ENCODE assay signal across 9 mouse cellular contexts in the genomic region with DNA sequence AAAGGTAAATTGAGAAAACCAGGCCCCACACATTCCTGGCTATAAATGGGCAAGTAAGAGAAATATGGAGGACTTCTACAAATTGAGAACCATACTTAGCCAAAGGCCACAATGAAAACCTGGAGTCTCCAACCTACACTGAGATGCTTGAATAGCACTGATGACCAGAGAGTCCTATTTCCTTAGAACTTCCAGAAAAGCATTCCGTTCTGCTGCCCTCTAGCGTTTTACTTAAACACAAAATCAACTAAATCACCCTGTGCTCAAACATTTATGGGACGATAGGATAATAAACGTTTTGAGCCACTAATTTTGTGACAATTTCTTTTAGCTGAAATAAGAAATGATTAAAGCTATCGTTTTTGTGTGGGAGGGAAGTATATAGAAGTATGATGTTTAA.
DNase-seq lines count a peak whose midpoint lies in the region; ATAC-seq and TF ChIP-seq lines count a peak whose summit lies in the region.
"Had no signal": no experiment of that assay in that cellular context is flagged by ENCODE, and none has a peak within 500 bp of the region (broad histone marks: within the 10 kb centered on the region; RNA-seq: fewer than 3 reads in every experiment).

No protein-coding gene starts in this region.

- 0 out of 2 replicates have a peak, but pooled peaks have one; percentile 27 for ATAC-seq in hindbrain, embryonic 11.5 days (ENCODE audit: low FRiP score)
- ATAC-seq in midbrain, postnatal 0 days (ENCODE audit: low FRiP score) = no peak

- H3K27ac ChIP-seq in hindbrain, embryonic 11.5 days (ENCODE audit: low read depth, low read length) = no peak overlapping the region
- H3K27ac ChIP-seq in hindbrain, embryonic 10.5 days = no peak overlapping the region
- no peak overlapping the region for H3K27ac ChIP-seq in midbrain, postnatal 0 days (ENCODE audit: low read depth, low read length)
- H3K27ac ChIP-seq: limb, embryonic 12.5 days had no signal

- no peak overlapping the region for H3K4me3 ChIP-seq in hindbrain, embryonic 11.5 days (ENCODE audit: low read depth, low read length)
- no peak overlapping the region for H3K4me3 ChIP-seq in hindbrain, embryonic 10.5 days
- H3K4me3 ChIP-seq in midbrain, postnatal 0 days (ENCODE audit: low read depth, low read length) = no peak overlapping the region
- H3K4me3 ChIP-seq: limb, embryonic 12.5 days had no signal

- H3K4me2 ChIP-seq in hindbrain, embryonic 11.5 days (replicated peaks; ENCODE audit: low read depth, low read length) = no peak overlapping the region
- no peak overlapping the region for H3K4me2 ChIP-seq in midbrain, postnatal 0 days (ENCODE audit: low read depth, low read length, poor library complexity, severe bottlenecking)
- H3K4me2 ChIP-seq: limb, embryonic 12.5 days had no signal

- no peak overlapping the region for H3K9ac ChIP-seq in hindbrain, embryonic 11.5 days (ENCODE audit: low read depth, low read length)
- H3K9ac ChIP-seq in midbrain, postnatal 0 days (replicated peaks; ENCODE audit: low read length, poor library complexity, severe bottlenecking) = no peak overlapping the region
- H3K9ac ChIP-seq: limb, embryonic 12.5 days had no signal

- WGBS in hindbrain, embryonic 11.5 days = 35% methylated on average over 5 of the region's 5 CpGs
- WGBS in hindbrain, embryonic 10.5 days = 35% methylated on average over 5 of the region's 5 CpGs
- 35% methylated on average over 5 of the region's 5 CpGs for WGBS in midbrain, postnatal 0 days

- H3K27me3 ChIP-seq in hindbrain, embryonic 11.5 days (ENCODE audit: control insufficient read depth, insufficient read depth, low read length) = no peaks in the 10 kb centered on the region
- H3K27me3 ChIP-seq in hindbrain, embryonic 10.5 days (ENCODE audit: insufficient read depth, poor library complexity, severe bottlenecking) = no peaks in the 10 kb centered on the region
- H3K27me3 ChIP-seq in midbrain, postnatal 0 days (ENCODE audit: insufficient read depth, low read length) = no peaks in the 10 kb centered on the region
- H3K27me3 ChIP-seq: limb, embryonic 12.5 days had no signal

- peak; percentile 63 for TF ChIP-seq CTCF in midbrain, postnatal 0 days (IDR thresholded peaks at IDR 0.05)

- no peaks in the 10 kb centered on the region for H3K9me3 ChIP-seq in hindbrain, embryonic 11.5 days (ENCODE audit: control insufficient read depth, low read length)
- no peaks in the 10 kb centered on the region for H3K9me3 ChIP-seq in hindbrain, embryonic 10.5 days
- no peaks in the 10 kb centered on the region for H3K9me3 ChIP-seq in midbrain, postnatal 0 days (ENCODE audit: low read length)
- H3K9me3 ChIP-seq: limb, embryonic 12.5 days had no signal

- no peaks in the 10 kb centered on the region for H3K36me3 ChIP-seq in hindbrain, embryonic 11.5 days (ENCODE audit: control insufficient read depth, insufficient read depth, low read length)
- H3K36me3 ChIP-seq in hindbrain, embryonic 10.5 days = no peaks in the 10 kb centered on the region
- no peaks in the 10 kb centered on the region for H3K36me3 ChIP-seq in midbrain, postnatal 0 days (ENCODE audit: insufficient read depth, low read length)
- H3K36me3 ChIP-seq: G1E; limb, embryonic 12.5 days had no signal

- no peaks in the 10 kb centered on the region for H3K4me1 ChIP-seq in hindbrain, embryonic 11.5 days (replicated peaks; ENCODE audit: control insufficient read depth, insufficient read depth, low read length)
- no peaks in the 10 kb centered on the region for H3K4me1 ChIP-seq in hindbrain, embryonic 10.5 days (replicated peaks)
- H3K4me1 ChIP-seq in midbrain, postnatal 0 days (ENCODE audit: insufficient read depth, low read length) = no peaks in the 10 kb centered on the region
- H3K4me1 ChIP-seq: limb, embryonic 12.5 days had no signal

- peak; percentile 31 for DNase-seq in hindbrain, embryonic 11.5 days (ENCODE audit: low spot score)
- DNase-seq in hindbrain, embryonic 10.5 days (ENCODE audit: low spot score) = no peak
- DNase-seq in lung, postnatal 10 days = peak; percentile 4
- DNase-seq in lung, postnatal 25 days (ENCODE audit: low spot score) = no peak
- peak; percentile 71 for DNase-seq in brain, adult 2 months (ENCODE audit: low read depth, low spot score)
- peak; percentile 57 for DNase-seq in midbrain, postnatal 0 days (ENCODE audit: low spot score)
- no peak for DNase-seq in gastrocnemius, postnatal 25 days

Comparison
In these comparisons a context has a peak if more than half of its experiments do, and no peak if none do; other contexts are left out.
1. DNase-seq: peak in hindbrain, embryonic 11.5 days (single experiment), lung, postnatal 10 days (single experiment), brain, adult 2 months (single experiment) and midbrain, postnatal 0 days (single experiment); none in hindbrain, embryonic 10.5 days (single experiment), lung, postnatal 25 days (single experiment) and gastrocnemius, postnatal 25 days (single experiment).